Mouse (Mus musculus): Measurements from ENCODE around the gene Tlx2. TPM values are rescaled to one million over a fixed set of nuclear protein-coding genes. Genes with fewer than 3 reads are reported as not detected.

Gene Tlx2
- polyA plus RNA-seq, 1 experiment, result not detected

GRCm38 (mm10) chr6:83025221-83025620, 44.9 kb downstream of the Tlx2 start:
- no peaks in the 10 kb centered on the region for H3K4me1 ChIP-seq (ENCODE audit: control insufficient read depth, insufficient read depth, low read length)
- no peak overlapping the region for H3K27ac ChIP-seq (ENCODE audit: insufficient read depth, low read length)
- 87% methylated on average over 4 of the region's 4 CpGs for WGBS
- H3K4me3 ChIP-seq (replicated peaks; ENCODE audit: insufficient read depth, low read depth, low read length), result no peak overlapping the region
- H3K27me3 ChIP-seq (ENCODE audit: control insufficient read depth, insufficient read depth, low read length), result no peaks in the 10 kb centered on the region
- no peak for DNase-seq
- no peak for TF ChIP-seq POLR2A (IDR thresholded peaks at IDR 0.05; ENCODE audit: borderline replicate concordance, insufficient read depth, low read length)
- TF ChIP-seq CTCF (IDR thresholded peaks at IDR 0.05; ENCODE audit: borderline replicate concordance, insufficient read depth, low read depth, low read length), result no peak

GRCm38 (mm10) chr6:83024421-83024820, 45.7 kb downstream of the Tlx2 start:
- Histone ChIP-seq H3K4me3 (replicated peaks; ENCODE audit: insufficient read depth, low read depth, low read length) (no peak overlapping the region), H3K4me1 (ENCODE audit: control insufficient read depth, insufficient read depth, low read length) (no peaks in the 10 kb centered on the region), H3K27me3 (ENCODE audit: control insufficient read depth, insufficient read depth, low read length) (no peaks in the 10 kb centered on the region), H3K27ac (ENCODE audit: insufficient read depth, low read length) (no peak overlapping the region)
- no peak for TF ChIP-seq POLR2A (IDR thresholded peaks at IDR 0.05; ENCODE audit: borderline replicate concordance, insufficient read depth, low read length)
- TF ChIP-seq CTCF (IDR thresholded peaks at IDR 0.05; ENCODE audit: borderline replicate concordance, insufficient read depth, low read depth, low read length), result no peak
- DNase-seq, result no peak
- WGBS, result 65% methylated on average over 4 of the region's 4 CpGs

GRCm38 (mm10) chr6:83023786-83024185, 46.3 kb downstream of the Tlx2 start:
- Histone ChIP-seq H3K27me3 (ENCODE audit: control insufficient read depth, insufficient read depth, low read length) (no peaks in the 10 kb centered on the region), H3K4me3 (replicated peaks; ENCODE audit: insufficient read depth, low read depth, low read length) (no peak overlapping the region), H3K27ac (ENCODE audit: insufficient read depth, low read length) (no peak overlapping the region), H3K4me1 (ENCODE audit: control insufficient read depth, insufficient read depth, low read length) (no peaks in the 10 kb centered on the region)
- no peak for DNase-seq
- WGBS, result 98% methylated on average over 2 of the region's 2 CpGs
- no peak for TF ChIP-seq CTCF (IDR thresholded peaks at IDR 0.05; ENCODE audit: borderline replicate concordance, insufficient read depth, low read depth, low read length)
- TF ChIP-seq POLR2A (IDR thresholded peaks at IDR 0.05; ENCODE audit: borderline replicate concordance, insufficient read depth, low read length), result no peak

- Histone ChIP-seq H3K27me3 (ENCODE audit: control insufficient read depth, insufficient read depth, low read length) (no peaks in the 10 kb centered on the region), H3K4me1 (ENCODE audit: control insufficient read depth, insufficient read depth, low read length) (no peaks in the 10 kb centered on the region), H3K4me3 (replicated peaks; ENCODE audit: insufficient read depth, low read depth, low read length) (no peak overlapping the region), H3K27ac (ENCODE audit: insufficient read depth, low read length) (no peak overlapping the region)
- 86% methylated on average over 9 of the region's 9 CpGs for WGBS
- no peak for DNase-seq
- no peak for TF ChIP-seq CTCF (IDR thresholded peaks at IDR 0.05; ENCODE audit: borderline replicate concordance, insufficient read depth, low read depth, low read length)
- TF ChIP-seq POLR2A (IDR thresholded peaks at IDR 0.05; ENCODE audit: borderline replicate concordance, insufficient read depth, low read length), result no peak
Measured at GRCm38 (mm10) chr6:83023008-83023407, 47.1 kb downstream of the Tlx2 start.

- H3K27me3 ChIP-seq (ENCODE audit: control insufficient read depth, insufficient read depth, low read length), result no peaks in the 10 kb centered on the region
- no peak overlapping the region for H3K4me3 ChIP-seq (replicated peaks; ENCODE audit: insufficient read depth, low read depth, low read length)
- no peak for DNase-seq
- H3K4me1 ChIP-seq (ENCODE audit: control insufficient read depth, insufficient read depth, low read length), result no peaks in the 10 kb centered on the region
- WGBS, result 80% methylated on average over 4 of the region's 4 CpGs
- TF ChIP-seq CTCF (IDR thresholded peaks at IDR 0.05; ENCODE audit: borderline replicate concordance, insufficient read depth, low read depth, low read length), result no peak
- TF ChIP-seq POLR2A (IDR thresholded peaks at IDR 0.05; ENCODE audit: borderline replicate concordance, insufficient read depth, low read length), result no peak
- no peak overlapping the region for H3K27ac ChIP-seq (ENCODE audit: insufficient read depth, low read length)
Measured at GRCm38 (mm10) chr6:83020836-83021593, 49.1 kb downstream of the Tlx2 start.

GRCm38 (mm10) chr6:83020121-83020520, 50.0 kb downstream of the Tlx2 start:
- 94% methylated on average over 6 of the region's 6 CpGs for WGBS
- Histone ChIP-seq H3K27ac (ENCODE audit: insufficient read depth, low read length) (no peak overlapping the region), H3K4me3 (replicated peaks; ENCODE audit: insufficient read depth, low read depth, low read length) (no peak overlapping the region), H3K27me3 (ENCODE audit: control insufficient read depth, insufficient read depth, low read length) (no peaks in the 10 kb centered on the region), H3K4me1 (ENCODE audit: control insufficient read depth, insufficient read depth, low read length) (no peaks in the 10 kb centered on the region)
- TF ChIP-seq CTCF (IDR thresholded peaks at IDR 0.05; ENCODE audit: borderline replicate concordance, insufficient read depth, low read depth, low read length) (no peak), POLR2A (IDR thresholded peaks at IDR 0.05; ENCODE audit: borderline replicate concordance, insufficient read depth, low read length) (no peak)
- no peak for DNase-seq

GRCm38 (mm10) chr6:83019044-83019443, 51.0 kb downstream of the Tlx2 start:
- DNase-seq, result no peak
- H3K4me3 ChIP-seq (replicated peaks; ENCODE audit: insufficient read depth, low read depth, low read length), result no peak overlapping the region
- H3K27ac ChIP-seq (ENCODE audit: insufficient read depth, low read length), result no peak overlapping the region
- TF ChIP-seq CTCF (IDR thresholded peaks at IDR 0.05; ENCODE audit: borderline replicate concordance, insufficient read depth, low read depth, low read length), result no peak
- TF ChIP-seq POLR2A (IDR thresholded peaks at IDR 0.05; ENCODE audit: borderline replicate concordance, insufficient read depth, low read length), result no peak
- 68% methylated on average over 3 of the region's 3 CpGs for WGBS
- H3K4me1 ChIP-seq (ENCODE audit: control insufficient read depth, insufficient read depth, low read length), result no peaks in the 10 kb centered on the region
- no peaks in the 10 kb centered on the region for H3K27me3 ChIP-seq (ENCODE audit: control insufficient read depth, insufficient read depth, low read length)

Other genes starting within 250 kb of the Tlx2 start
- 44.7 and 52.5 TPM in 2 replicates for gene Sema4f, start 130.5 kb downstream of the Tlx2 start, polyA plus RNA-seq (2012; rRNA removed)
- gene M1ap, start 123.4 kb downstream of the Tlx2 start, polyA plus RNA-seq (2012; rRNA removed), result 0.11 and 0.21 TPM in 2 replicates
- gene Dok1, start 36.8 kb downstream of the Tlx2 start, polyA plus RNA-seq (2012; rRNA removed), result 1.7 and 2.1 TPM in 2 replicates
- 3.5 and 3.8 TPM in 2 replicates for gene Loxl3, start 36.1 kb downstream of the Tlx2 start, polyA plus RNA-seq (2012; rRNA removed)
- 271 and 276 TPM in 2 replicates for gene Aup1, start 15.8 kb downstream of the Tlx2 start, polyA plus RNA-seq (2012; rRNA removed)
- gene Htra2, start 15.0 kb downstream of the Tlx2 start, polyA plus RNA-seq (2012; rRNA removed), result 57.6 and 58.2 TPM in 2 replicates
- 0.92 and 0.93 TPM in 2 replicates for gene Dqx1, start 12.4 kb downstream of the Tlx2 start, polyA plus RNA-seq (2012; rRNA removed)
- gene Pcgf1, start 7.6 kb upstream of the Tlx2 start, polyA plus RNA-seq (2012; rRNA removed), result 57.5 and 61.6 TPM in 2 replicates
- gene Lbx2, start 16.1 kb upstream of the Tlx2 start, polyA plus RNA-seq (2012; rRNA removed), result 0.28 TPM in 1 of 2 replicates, not detected in the other
- 9.1 and 12.4 TPM in 2 replicates for gene Ccdc142, start 31.3 kb upstream of the Tlx2 start, polyA plus RNA-seq (2012; rRNA removed)
- gene Gm42688, start 31.3 kb upstream of the Tlx2 start, polyA plus RNA-seq (2012; rRNA removed), result 9.9 TPM in 2 replicates
- gene Mrpl53, start 38.7 kb upstream of the Tlx2 start, polyA plus RNA-seq (2012; rRNA removed), result 109 and 114 TPM in 2 replicates
- gene Mogs, start 45.2 kb upstream of the Tlx2 start, polyA plus RNA-seq (2012; rRNA removed), result 31.7 and 33.5 TPM in 2 replicates
- gene Wbp1, start 51.3 kb upstream of the Tlx2 start, polyA plus RNA-seq (2012; rRNA removed), result 88.2 and 93.1 TPM in 2 replicates
- 25.1 and 25.3 TPM in 2 replicates for gene Ino80b, start 55.1 kb upstream of the Tlx2 start, polyA plus RNA-seq (2012; rRNA removed)
- gene Rtkn, start 65.2 kb upstream of the Tlx2 start, polyA plus RNA-seq (2012; rRNA removed), result 88.8 and 97.2 TPM in 2 replicates
- 22.7 and 29.1 TPM in 2 replicates for gene Wdr54, start 86.1 kb upstream of the Tlx2 start, polyA plus RNA-seq (2012; rRNA removed)
- 6.6 and 8.1 TPM in 2 replicates for gene 1700003E16Rik, start 86.1 kb upstream of the Tlx2 start, polyA plus RNA-seq (2012; rRNA removed)
- 394 and 406 TPM in 2 replicates for gene Dctn1, start 95.6 kb upstream of the Tlx2 start, polyA plus RNA-seq (2012; rRNA removed)
- gene Slc4a5, start 149.5 kb upstream of the Tlx2 start, polyA plus RNA-seq (2012; rRNA removed), result 2.8 and 5.8 TPM in 2 replicates